Mouse (Mus musculus): ENCODE results near the gene Lypd1. TPM values are rescaled to one million over a fixed set of nuclear protein-coding genes. Genes with fewer than 3 reads are reported as not detected.

Gene Lypd1
- polyA plus RNA-seq, 1 experiment from 2014 or later = 20.7 TPM

- Histone ChIP-seq H3K27me3 (peaks cover 18% of the 10 kb centered on the region), H3K36me3 (no peaks in the 10 kb centered on the region), H3K27ac (0 out of 2 replicates have a peak overlapping the region, but pooled peaks have one; percentile 13), H3K9ac (no peak overlapping the region; the same call in 1 of the 2 replicates), H3K4me2 (replicated peaks) (peak overlapping the region; percentile 81), H3K4me1 (peaks cover 23% of the 10 kb centered on the region), H3K4me3 (peak overlapping the region; percentile 46), H3K9me3 (replicated peaks) (no peaks in the 10 kb centered on the region)
- ATAC-seq (ENCODE audit: low FRiP score) = peak; percentile 36; the same call in 1 of the 2 replicates
- 7% methylated on average over 14 of the region's 14 CpGs for WGBS
These were observed 2.6 kb downstream of the Lypd1 start for GRCm38 (mm10) chr1:125910211-125910870.

- Histone ChIP-seq H3K9me3 (replicated peaks) (no peaks in the 10 kb centered on the region), H3K27me3 (no peaks in the 10 kb centered on the region), H3K4me1 (no peaks in the 10 kb centered on the region), H3K4me2 (replicated peaks) (no peak overlapping the region), H3K27ac (no peak overlapping the region), H3K4me3 (no peak overlapping the region), H3K9ac (no peak overlapping the region), H3K36me3 (no peaks in the 10 kb centered on the region)
- 54% methylated on average over 9 of the region's 9 CpGs for WGBS
- ATAC-seq (ENCODE audit: low FRiP score) = no peak
These were observed 19.7 kb downstream of the Lypd1 start for GRCm38 (mm10) chr1:125893158-125893557.

GRCm38 (mm10) chr1:125870056-125870455 is 42.8 kb downstream of the Lypd1 start:
- no peak overlapping the region for H3K4me2 ChIP-seq (replicated peaks)
- 22% methylated on average over 7 of the region's 7 CpGs for WGBS
- no peaks in the 10 kb centered on the region for H3K27me3 ChIP-seq
- no peaks in the 10 kb centered on the region; the same call in 1 of the 2 replicates for H3K4me1 ChIP-seq
- no peaks in the 10 kb centered on the region for H3K36me3 ChIP-seq
- H3K9me3 ChIP-seq (replicated peaks) = no peaks in the 10 kb centered on the region
- no peak overlapping the region for H3K4me3 ChIP-seq
- H3K9ac ChIP-seq = no peak overlapping the region
- 0 out of 2 replicates have a peak overlapping the region, but pooled peaks have one; percentile 7 for H3K27ac ChIP-seq
- ATAC-seq (ENCODE audit: low FRiP score) = no peak; the same call in 1 of the 2 replicates

DNA sequence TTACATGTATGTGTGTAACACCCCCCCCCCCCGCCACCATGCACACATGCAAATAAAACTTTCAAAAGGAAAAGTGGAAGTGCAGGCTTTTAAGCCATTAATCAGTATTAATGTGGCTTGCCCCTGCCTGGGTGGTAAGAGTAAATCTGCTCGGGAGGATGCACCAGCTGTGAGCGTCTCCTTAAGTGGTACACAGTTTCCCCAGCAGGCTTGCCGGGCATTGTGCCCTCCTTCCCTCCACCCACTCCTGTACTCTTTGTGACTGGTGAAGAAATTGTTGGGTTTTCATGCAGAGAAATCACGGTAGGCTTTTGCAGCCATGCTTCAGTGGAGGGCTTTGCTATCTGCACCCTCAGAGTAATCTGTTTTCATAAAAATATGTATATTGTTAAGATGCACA is 54.3 kb downstream of the Lypd1 start:
- ATAC-seq (ENCODE audit: low FRiP score) = no peak
- WGBS = 79% methylated on average over 5 of the region's 5 CpGs
- H3K9me3 ChIP-seq (replicated peaks) = no peaks in the 10 kb centered on the region
- no peak overlapping the region for H3K9ac ChIP-seq
- no peaks in the 10 kb centered on the region for H3K36me3 ChIP-seq
- no peak overlapping the region for H3K4me2 ChIP-seq (replicated peaks)
- no peaks in the 10 kb centered on the region for H3K27me3 ChIP-seq
- H3K4me1 ChIP-seq = no peaks in the 10 kb centered on the region
- no peak overlapping the region for H3K27ac ChIP-seq
- no peak overlapping the region for H3K4me3 ChIP-seq

- Histone ChIP-seq H3K36me3 (no peaks in the 10 kb centered on the region), H3K9ac (no peak overlapping the region), H3K4me2 (replicated peaks) (no peak overlapping the region), H3K4me1 (no peaks in the 10 kb centered on the region), H3K27ac (no peak overlapping the region), H3K27me3 (no peaks in the 10 kb centered on the region), H3K9me3 (replicated peaks) (no peaks in the 10 kb centered on the region; the same call in 1 of the 2 replicates), H3K4me3 (no peak overlapping the region)
- no peak for ATAC-seq (ENCODE audit: low FRiP score)
- 12% methylated on average over 5 of the region's 5 CpGs for WGBS
These were observed 58.3 kb downstream of the Lypd1 start for GRCm38 (mm10) chr1:125854646-125855045.

GRCm38 (mm10) chr1:125839746-125840392 is 73.0 kb downstream of the Lypd1 start:
- Histone ChIP-seq H3K4me2 (replicated peaks) (no peak overlapping the region), H3K9ac (no peak overlapping the region), H3K36me3 (no peaks in the 10 kb centered on the region), H3K27me3 (no peaks in the 10 kb centered on the region), H3K4me3 (no peak overlapping the region), H3K9me3 (replicated peaks) (no peaks in the 10 kb centered on the region), H3K4me1 (no peaks in the 10 kb centered on the region), H3K27ac (no peak overlapping the region)
- WGBS = 39% methylated on average over 13 of the region's 13 CpGs
- peak; percentile 46; the same call in 1 of the 2 replicates for ATAC-seq (ENCODE audit: low FRiP score)

DNA sequence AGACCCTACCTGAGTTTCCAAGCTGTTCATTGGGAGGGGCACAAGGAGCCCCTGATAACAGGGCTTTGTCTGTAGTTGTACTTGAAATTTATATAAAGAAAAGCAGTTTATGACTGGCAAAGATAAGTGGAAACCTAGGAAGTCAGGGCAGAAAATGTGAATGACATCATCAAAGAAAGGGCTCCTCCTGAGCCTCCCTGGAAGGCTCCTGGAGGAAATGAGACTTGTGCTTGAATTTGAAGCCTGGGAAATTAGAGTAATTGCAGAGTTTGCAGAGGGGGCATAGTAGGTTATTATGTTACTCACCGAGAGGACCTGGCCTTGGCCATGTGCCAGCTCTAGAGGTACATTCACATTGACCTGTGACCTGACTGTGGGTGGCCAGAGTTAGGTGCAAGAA is 75.4 kb downstream of the Lypd1 start:
- WGBS = 53% methylated on average over 1 of the region's 1 CpGs

GRCm38 (mm10) chr1:125823611-125824010 is 89.3 kb downstream of the Lypd1 start:
- Histone ChIP-seq H3K4me2 (replicated peaks) (no peak overlapping the region), H3K9me3 (replicated peaks) (no peaks in the 10 kb centered on the region), H3K27me3 (no peaks in the 10 kb centered on the region), H3K27ac (no peak overlapping the region), H3K4me1 (no peaks in the 10 kb centered on the region), H3K36me3 (no peaks in the 10 kb centered on the region), H3K4me3 (no peak overlapping the region), H3K9ac (no peak overlapping the region)
- ATAC-seq (ENCODE audit: low FRiP score) = no peak
- 86% methylated on average over 4 of the region's 4 CpGs for WGBS

More for the DNA sequence above, 75.4 kb downstream of the Lypd1 start:
- no peaks in the 10 kb centered on the region for H3K4me1 ChIP-seq
- ATAC-seq (ENCODE audit: low FRiP score) = no peak
- H3K4me3 ChIP-seq = no peak overlapping the region
- H3K4me2 ChIP-seq (replicated peaks) = no peak overlapping the region
- H3K27ac ChIP-seq = no peak overlapping the region
- no peaks in the 10 kb centered on the region for H3K27me3 ChIP-seq
- no peaks in the 10 kb centered on the region for H3K36me3 ChIP-seq
- no peak overlapping the region for H3K9ac ChIP-seq
- H3K9me3 ChIP-seq (replicated peaks) = no peaks in the 10 kb centered on the region

DNA sequence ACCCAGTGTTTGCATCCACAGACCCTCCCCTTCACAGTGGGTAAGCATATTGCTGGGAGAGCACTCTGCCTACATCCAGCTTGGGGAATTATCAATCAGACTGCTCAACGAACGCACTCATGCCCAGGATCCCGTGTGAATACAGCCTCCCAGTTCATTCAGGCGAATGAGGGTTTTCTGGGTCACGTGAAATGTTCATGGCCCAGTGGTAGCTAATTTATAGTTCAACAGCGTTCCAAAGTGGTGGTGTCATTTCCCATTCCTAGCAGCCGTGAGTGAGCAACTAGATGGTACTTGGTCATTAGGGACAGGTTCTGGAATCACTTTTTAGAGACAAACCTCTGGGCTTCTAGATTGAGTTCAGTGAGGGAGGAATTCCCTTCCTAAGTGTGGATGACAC is 91.8 kb downstream of the Lypd1 start:
- no peaks in the 10 kb centered on the region for H3K36me3 ChIP-seq
- H3K9me3 ChIP-seq (replicated peaks) = no peaks in the 10 kb centered on the region
- ATAC-seq (ENCODE audit: low FRiP score) = no peak
- H3K27ac ChIP-seq = no peak overlapping the region
- H3K27me3 ChIP-seq = no peaks in the 10 kb centered on the region
- H3K9ac ChIP-seq = no peak overlapping the region
- WGBS = 70% methylated on average over 7 of the region's 7 CpGs
- H3K4me2 ChIP-seq (replicated peaks) = no peak overlapping the region
- no peak overlapping the region for H3K4me3 ChIP-seq
- no peaks in the 10 kb centered on the region for H3K4me1 ChIP-seq

Other genes with a start within 250 kb of the Lypd1 start
- gene Gpr39, start 236.1 kb downstream of the Lypd1 start, polyA plus RNA-seq (2016; fragmentation: Nextera tagmentation; extraction: Ambion mirVana) = 0.09 TPM in 1 of 2 replicates, not detected in the other